Mouse (Mus musculus): ENCODE data around the gene Sema6d. TPM values are rescaled to one million over a fixed set of nuclear protein-coding genes. Genes with fewer than 3 reads are reported as not detected.

Sema6d gene
- polyA plus RNA-seq, 1 experiment from 2014 or later, result 41.3 TPM

- no peak for ATAC-seq
- no peaks in the 10 kb centered on the region for H3K27me3 ChIP-seq (replicated peaks; ENCODE audit: control insufficient read depth, insufficient read depth, low read length)
- H3K9ac ChIP-seq (ENCODE audit: low read depth, low read length), result no peak overlapping the region
- no peak overlapping the region for H3K4me2 ChIP-seq (ENCODE audit: low read length)
- 73% methylated on average over 3 of the region's 3 CpGs for WGBS
- H3K4me3 ChIP-seq (ENCODE audit: low read length), result no peak overlapping the region
- no peaks in the 10 kb centered on the region for H3K36me3 ChIP-seq (ENCODE audit: control insufficient read depth, insufficient read depth, low read length)
- H3K27ac ChIP-seq (ENCODE audit: low read depth, low read length), result no peak overlapping the region
- H3K9me3 ChIP-seq (ENCODE audit: control insufficient read depth, low read length), result no peaks in the 10 kb centered on the region
- H3K4me1 ChIP-seq (ENCODE audit: control insufficient read depth, insufficient read depth, low read depth, low read length), result peaks cover 37% of the 10 kb centered on the region
These were observed 528.9 kb downstream of the Sema6d start for GRCm38 (mm10) chr2:124618526-124619219.

GRCm38 (mm10) chr2:124620470-124620869 is 530.7 kb downstream of the Sema6d start:
- H3K27ac ChIP-seq (ENCODE audit: low read depth, low read length), result no peak overlapping the region
- H3K4me3 ChIP-seq (ENCODE audit: low read length), result no peak overlapping the region
- no peak overlapping the region for H3K4me2 ChIP-seq (ENCODE audit: low read length)
- ATAC-seq, result no peak
- H3K36me3 ChIP-seq (ENCODE audit: control insufficient read depth, insufficient read depth, low read length), result no peaks in the 10 kb centered on the region
- 62% methylated on average over 6 of the region's 6 CpGs for WGBS
- peaks cover 24% of the 10 kb centered on the region for H3K4me1 ChIP-seq (ENCODE audit: control insufficient read depth, insufficient read depth, low read depth, low read length)
- H3K27me3 ChIP-seq (replicated peaks; ENCODE audit: control insufficient read depth, insufficient read depth, low read length), result no peaks in the 10 kb centered on the region
- H3K9me3 ChIP-seq (ENCODE audit: control insufficient read depth, low read length), result no peaks in the 10 kb centered on the region
- H3K9ac ChIP-seq (ENCODE audit: low read depth, low read length), result no peak overlapping the region

GRCm38 (mm10) chr2:124621972-124622621 is 532.3 kb downstream of the Sema6d start:
- H3K27ac ChIP-seq (ENCODE audit: low read depth, low read length), result no peak overlapping the region
- no peak for ATAC-seq
- 82% methylated on average over 6 of the region's 6 CpGs for WGBS
- no peaks in the 10 kb centered on the region for H3K27me3 ChIP-seq (replicated peaks; ENCODE audit: control insufficient read depth, insufficient read depth, low read length)
- no peaks in the 10 kb centered on the region for H3K36me3 ChIP-seq (ENCODE audit: control insufficient read depth, insufficient read depth, low read length)
- peaks cover 15% of the 10 kb centered on the region for H3K4me1 ChIP-seq (ENCODE audit: control insufficient read depth, insufficient read depth, low read depth, low read length)
- no peak overlapping the region for H3K4me2 ChIP-seq (ENCODE audit: low read length)
- no peak overlapping the region for H3K4me3 ChIP-seq (ENCODE audit: low read length)
- no peaks in the 10 kb centered on the region for H3K9me3 ChIP-seq (ENCODE audit: control insufficient read depth, low read length)
- H3K9ac ChIP-seq (ENCODE audit: low read depth, low read length), result no peak overlapping the region

GRCm38 (mm10) chr2:124624247-124624929 is 534.6 kb downstream of the Sema6d start:
- no peak for ATAC-seq
- Histone ChIP-seq H3K27me3 (replicated peaks; ENCODE audit: control insufficient read depth, insufficient read depth, low read length) (no peaks in the 10 kb centered on the region), H3K9me3 (ENCODE audit: control insufficient read depth, low read length) (no peaks in the 10 kb centered on the region), H3K4me2 (ENCODE audit: low read length) (no peak overlapping the region), H3K36me3 (ENCODE audit: control insufficient read depth, insufficient read depth, low read length) (no peaks in the 10 kb centered on the region), H3K4me3 (ENCODE audit: low read length) (no peak overlapping the region), H3K27ac (ENCODE audit: low read depth, low read length) (no peak overlapping the region), H3K4me1 (ENCODE audit: control insufficient read depth, insufficient read depth, low read depth, low read length) (no peaks in the 10 kb centered on the region; the same call in 1 of the 2 replicates), H3K9ac (ENCODE audit: low read depth, low read length) (no peak overlapping the region)
- 78% methylated on average over 10 of the region's 10 CpGs for WGBS

DNA sequence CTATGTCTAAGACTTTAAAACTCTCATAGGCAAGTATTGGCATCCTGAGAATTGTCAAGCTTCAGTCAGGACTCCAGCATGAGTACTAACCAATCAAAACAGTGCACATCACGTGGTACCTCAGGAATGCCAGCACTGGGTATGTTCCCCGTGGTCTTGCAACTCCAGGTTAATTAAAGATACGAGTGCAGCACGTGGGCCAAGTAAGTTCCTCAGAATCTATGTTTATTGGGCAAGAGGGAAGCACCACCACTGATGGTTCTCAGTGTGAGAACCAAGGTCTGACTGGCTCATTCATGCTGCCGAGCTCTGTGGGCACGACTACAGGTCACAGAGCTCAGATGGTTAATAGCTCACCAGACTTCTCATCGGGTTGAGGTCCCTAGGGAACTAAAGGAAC is 536.7 kb downstream of the Sema6d start:
- Histone ChIP-seq H3K4me2 (ENCODE audit: low read length) (no peak overlapping the region), H3K4me1 (ENCODE audit: control insufficient read depth, insufficient read depth, low read depth, low read length) (no peaks in the 10 kb centered on the region), H3K36me3 (ENCODE audit: control insufficient read depth, insufficient read depth, low read length) (no peaks in the 10 kb centered on the region), H3K9me3 (ENCODE audit: control insufficient read depth, low read length) (no peaks in the 10 kb centered on the region), H3K4me3 (ENCODE audit: low read length) (no peak overlapping the region), H3K27ac (ENCODE audit: low read depth, low read length) (no peak overlapping the region), H3K27me3 (replicated peaks; ENCODE audit: control insufficient read depth, insufficient read depth, low read length) (no peaks in the 10 kb centered on the region), H3K9ac (ENCODE audit: low read depth, low read length) (no peak overlapping the region)
- WGBS, result 72% methylated on average over 7 of the region's 7 CpGs
- ATAC-seq, result no peak

DNA sequence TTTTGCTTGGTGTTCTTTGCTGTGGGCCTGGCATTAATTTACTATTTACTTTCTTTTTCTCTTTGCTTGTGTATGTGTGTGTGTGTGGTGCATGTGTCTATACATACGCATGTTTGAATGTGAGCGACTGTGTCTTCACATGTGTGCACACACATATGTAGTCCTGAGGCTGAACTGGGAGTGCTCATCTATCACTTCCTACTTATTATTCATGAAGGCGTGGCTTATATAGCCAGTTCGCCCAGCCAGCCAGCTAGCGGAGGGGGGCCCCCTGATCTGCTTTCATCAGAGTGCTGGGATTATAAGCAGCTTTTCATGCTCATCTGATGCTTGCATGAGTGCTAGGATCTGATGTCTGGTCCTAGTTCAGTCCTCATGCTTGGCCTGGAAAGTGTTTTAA is 537.9 kb downstream of the Sema6d start:
- no peaks in the 10 kb centered on the region for H3K9me3 ChIP-seq (ENCODE audit: control insufficient read depth, low read length)
- H3K4me2 ChIP-seq (ENCODE audit: low read length), result no peak overlapping the region
- H3K9ac ChIP-seq (ENCODE audit: low read depth, low read length), result no peak overlapping the region
- H3K27me3 ChIP-seq (replicated peaks; ENCODE audit: control insufficient read depth, insufficient read depth, low read length), result no peaks in the 10 kb centered on the region
- H3K4me3 ChIP-seq (ENCODE audit: low read length), result no peak overlapping the region
- no peak for ATAC-seq
- no peaks in the 10 kb centered on the region for H3K36me3 ChIP-seq (ENCODE audit: control insufficient read depth, insufficient read depth, low read length)
- no peak overlapping the region for H3K27ac ChIP-seq (ENCODE audit: low read depth, low read length)
- WGBS, result 49% methylated on average over 5 of the region's 5 CpGs
- H3K4me1 ChIP-seq (ENCODE audit: control insufficient read depth, insufficient read depth, low read depth, low read length), result no peaks in the 10 kb centered on the region

DNA sequence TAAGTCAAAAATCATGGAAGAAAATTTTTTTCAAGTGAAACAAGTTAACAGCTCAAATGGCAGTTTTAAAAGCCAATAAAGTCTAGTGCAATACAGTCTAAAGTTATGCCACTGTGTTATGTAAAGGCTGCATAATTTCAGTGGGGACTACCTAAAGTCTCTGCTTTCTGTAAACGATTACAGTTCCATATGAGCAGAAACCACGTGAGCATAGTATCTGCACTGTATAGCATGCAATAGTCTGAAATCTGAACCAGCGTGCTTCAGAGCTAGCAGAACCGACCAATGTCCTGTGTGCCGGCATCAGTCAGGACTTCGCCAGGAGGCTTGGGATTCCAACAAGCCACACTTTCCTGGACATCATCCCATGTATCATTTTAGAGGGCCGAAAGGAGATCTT is 538.9 kb downstream of the Sema6d start:
- H3K4me1 ChIP-seq (ENCODE audit: control insufficient read depth, insufficient read depth, low read depth, low read length), result no peaks in the 10 kb centered on the region
- no peak overlapping the region for H3K4me2 ChIP-seq (ENCODE audit: low read length)
- no peaks in the 10 kb centered on the region for H3K27me3 ChIP-seq (replicated peaks; ENCODE audit: control insufficient read depth, insufficient read depth, low read length)
- no peak for ATAC-seq
- no peaks in the 10 kb centered on the region for H3K36me3 ChIP-seq (ENCODE audit: control insufficient read depth, insufficient read depth, low read length)
- H3K4me3 ChIP-seq (ENCODE audit: low read length), result no peak overlapping the region
- H3K9ac ChIP-seq (ENCODE audit: low read depth, low read length), result no peak overlapping the region
- no peaks in the 10 kb centered on the region for H3K9me3 ChIP-seq (ENCODE audit: control insufficient read depth, low read length)
- H3K27ac ChIP-seq (ENCODE audit: low read depth, low read length), result no peak overlapping the region
- 92% methylated on average over 7 of the region's 7 CpGs for WGBS

GRCm38 (mm10) chr2:124634400-124634998 is 544.7 kb downstream of the Sema6d start:
- Histone ChIP-seq H3K9ac (ENCODE audit: low read depth, low read length) (no peak overlapping the region), H3K27ac (ENCODE audit: low read depth, low read length) (no peak overlapping the region), H3K4me2 (ENCODE audit: low read length) (no peak overlapping the region), H3K4me1 (ENCODE audit: control insufficient read depth, insufficient read depth, low read depth, low read length) (peaks cover 17% of the 10 kb centered on the region), H3K27me3 (replicated peaks; ENCODE audit: control insufficient read depth, insufficient read depth, low read length) (no peaks in the 10 kb centered on the region), H3K9me3 (ENCODE audit: control insufficient read depth, low read length) (no peaks in the 10 kb centered on the region), H3K4me3 (ENCODE audit: low read length) (no peak overlapping the region), H3K36me3 (ENCODE audit: control insufficient read depth, insufficient read depth, low read length) (no peaks in the 10 kb centered on the region)
- ATAC-seq, result no peak
- WGBS, result 87% methylated on average over 7 of the region's 7 CpGs

DNA sequence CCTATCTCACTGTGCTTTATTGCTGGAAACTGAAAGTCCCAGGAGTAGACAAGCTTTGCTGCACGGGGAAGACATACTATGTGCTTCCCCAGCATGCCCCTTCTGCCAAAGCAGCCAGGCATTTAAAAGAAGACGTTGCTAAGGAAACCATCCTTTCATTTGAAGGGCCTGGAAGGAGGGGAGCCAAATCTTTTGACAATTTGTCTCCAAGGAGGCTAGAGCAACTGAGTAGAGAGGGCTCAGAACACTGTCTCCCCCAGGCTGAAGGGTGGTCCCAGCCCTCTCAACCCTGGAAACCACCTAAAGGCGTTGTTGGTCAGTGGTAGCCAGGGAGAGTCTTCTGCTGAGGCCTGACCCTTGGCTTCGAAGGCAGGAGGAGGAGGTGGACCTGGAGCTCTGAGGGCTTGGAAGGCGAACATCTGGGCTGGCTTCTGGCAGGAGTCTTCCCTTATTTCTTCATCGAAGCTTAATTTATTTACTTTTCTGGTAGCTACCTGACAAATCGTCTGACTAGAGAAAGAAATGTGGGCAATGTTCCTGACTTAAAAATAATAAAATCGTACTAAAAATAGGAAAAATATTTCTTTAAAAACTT is 545.6 kb downstream of the Sema6d start:
- peak; percentile 75 for ATAC-seq
- H3K4me1 ChIP-seq (ENCODE audit: control insufficient read depth, insufficient read depth, low read depth, low read length), result peaks cover 22% of the 10 kb centered on the region
- WGBS, result 36% methylated on average over 8 of the region's 8 CpGs
- H3K9ac ChIP-seq (ENCODE audit: low read depth, low read length), result no peak overlapping the region
- H3K27ac ChIP-seq (ENCODE audit: low read depth, low read length), result peak overlapping the region; percentile 52; the same call in 1 of the 2 replicates
- H3K27me3 ChIP-seq (replicated peaks; ENCODE audit: control insufficient read depth, insufficient read depth, low read length), result no peaks in the 10 kb centered on the region
- H3K36me3 ChIP-seq (ENCODE audit: control insufficient read depth, insufficient read depth, low read length), result no peaks in the 10 kb centered on the region
- H3K4me3 ChIP-seq (ENCODE audit: low read length), result no peak overlapping the region
- no peaks in the 10 kb centered on the region for H3K9me3 ChIP-seq (ENCODE audit: control insufficient read depth, low read length)
- H3K4me2 ChIP-seq (ENCODE audit: low read length), result no peak overlapping the region

All from hindbrain, embryonic 16.5 days (tissue).